Mouse (Mus musculus) yolk sac, embryonic 10.5 days (tissue): ENCODE measurements around the gene Trmt11.
"Not testable (repeated sequence)": the region's sequence is repeated elsewhere in the genome, so short reads cannot be mapped to it uniquely, and the experiment has no call there.

ENCODE experiments used
- DNase-seq: peaks from one replicate; pipeline ENCODE4 v3.0.0-alpha.2; 2017; ENCODE audit warnings: low spot score

The Trmt11 gene

DNA sequence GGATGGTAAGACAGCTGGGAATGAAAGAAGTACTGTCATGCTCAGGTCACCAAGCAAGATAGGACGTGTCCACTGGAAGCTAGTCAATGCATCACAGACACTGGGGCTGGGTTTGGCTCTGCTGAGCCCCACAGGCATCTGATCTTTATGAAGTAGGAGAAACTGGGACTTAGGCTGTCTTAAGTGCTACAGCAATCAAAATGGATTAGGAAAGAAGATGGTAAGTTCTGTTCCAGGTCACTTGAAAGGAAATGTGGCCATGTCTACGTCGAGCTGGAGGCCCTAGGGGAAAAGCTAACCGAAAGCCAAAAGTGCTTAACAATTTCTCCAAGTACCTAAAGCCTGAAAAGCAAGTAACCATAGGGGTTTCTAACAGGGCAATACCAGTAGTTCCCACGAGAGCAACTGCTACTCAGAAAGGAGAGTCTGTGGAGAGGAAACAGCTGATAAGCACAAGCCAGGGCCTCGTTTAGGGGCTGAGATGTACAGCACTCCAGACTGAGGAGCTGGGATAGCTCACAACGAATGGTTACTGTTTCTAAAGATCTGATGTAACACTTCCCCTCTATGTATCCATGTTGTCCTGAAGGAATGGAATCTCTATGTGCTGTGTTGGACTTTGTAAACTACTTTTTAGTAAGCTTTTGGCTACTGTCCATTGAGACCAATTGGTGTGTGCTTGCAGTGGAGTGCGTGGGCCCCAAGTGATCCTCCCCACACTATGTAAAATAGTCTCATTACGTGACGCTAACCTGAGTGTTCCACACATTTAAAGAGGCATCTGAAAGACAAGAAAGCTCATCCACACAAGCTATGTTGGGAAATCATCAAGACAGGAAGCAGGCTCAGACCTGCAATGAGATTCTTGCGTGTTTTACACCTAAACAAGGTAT, 44.6 kb downstream of the Trmt11 start:
- DNase-seq: no peak

DNA sequence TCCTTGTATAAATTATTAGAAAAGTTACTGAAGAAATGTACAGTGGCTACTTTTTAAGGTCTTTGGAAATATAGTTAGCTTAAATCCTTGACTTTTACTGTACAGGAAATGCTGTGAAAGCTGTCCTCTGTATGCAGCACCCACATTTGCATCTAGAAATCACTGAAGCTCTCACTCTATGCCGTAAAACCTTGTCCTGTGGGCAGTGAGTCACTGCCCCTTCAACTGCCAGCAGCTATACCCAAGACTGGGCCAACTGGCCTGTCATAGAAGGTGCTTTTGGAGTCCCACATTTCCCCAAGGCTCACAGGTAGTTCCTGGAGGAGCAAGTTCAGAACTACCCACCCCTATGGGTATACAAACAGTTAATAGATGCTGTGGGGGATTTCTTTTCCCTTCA, 48.2 kb downstream of the Trmt11 start:
- no peak for DNase-seq

DNA sequence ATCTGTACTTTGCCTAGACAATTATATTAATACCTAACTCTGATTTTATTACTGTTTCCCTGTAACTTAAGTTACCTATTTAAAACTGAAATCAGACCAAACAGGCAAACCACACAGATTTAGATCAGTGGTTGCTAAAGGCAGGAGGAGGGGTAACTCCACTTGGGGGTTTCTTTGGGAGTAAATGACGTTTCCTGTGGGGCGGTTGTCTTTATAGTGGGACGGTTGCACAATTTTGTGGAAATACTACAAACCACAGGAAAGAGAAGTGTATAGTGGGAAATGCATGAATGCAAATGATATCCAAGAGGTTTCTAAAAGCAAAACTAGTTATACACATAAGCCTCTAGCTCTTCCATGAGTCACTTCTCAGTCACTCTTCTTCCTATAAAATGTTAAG, 50.6 kb downstream of the Trmt11 start:
- no peak for DNase-seq

DNA sequence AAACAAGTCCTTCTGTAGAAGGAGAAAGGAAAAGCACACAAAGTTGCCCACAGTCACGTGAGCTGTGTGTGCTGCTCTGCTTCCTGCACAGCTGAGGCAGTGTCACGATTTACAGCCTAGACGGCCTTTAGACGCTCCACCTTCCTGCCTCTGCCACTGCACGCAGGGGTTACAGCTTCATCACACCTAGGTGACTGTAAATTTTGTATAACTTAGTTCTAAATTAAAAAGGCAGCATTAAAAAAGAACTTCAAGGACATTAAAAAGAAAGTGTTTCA, 62.1 kb downstream of the Trmt11 start:
- DNase-seq: no peak

DNA sequence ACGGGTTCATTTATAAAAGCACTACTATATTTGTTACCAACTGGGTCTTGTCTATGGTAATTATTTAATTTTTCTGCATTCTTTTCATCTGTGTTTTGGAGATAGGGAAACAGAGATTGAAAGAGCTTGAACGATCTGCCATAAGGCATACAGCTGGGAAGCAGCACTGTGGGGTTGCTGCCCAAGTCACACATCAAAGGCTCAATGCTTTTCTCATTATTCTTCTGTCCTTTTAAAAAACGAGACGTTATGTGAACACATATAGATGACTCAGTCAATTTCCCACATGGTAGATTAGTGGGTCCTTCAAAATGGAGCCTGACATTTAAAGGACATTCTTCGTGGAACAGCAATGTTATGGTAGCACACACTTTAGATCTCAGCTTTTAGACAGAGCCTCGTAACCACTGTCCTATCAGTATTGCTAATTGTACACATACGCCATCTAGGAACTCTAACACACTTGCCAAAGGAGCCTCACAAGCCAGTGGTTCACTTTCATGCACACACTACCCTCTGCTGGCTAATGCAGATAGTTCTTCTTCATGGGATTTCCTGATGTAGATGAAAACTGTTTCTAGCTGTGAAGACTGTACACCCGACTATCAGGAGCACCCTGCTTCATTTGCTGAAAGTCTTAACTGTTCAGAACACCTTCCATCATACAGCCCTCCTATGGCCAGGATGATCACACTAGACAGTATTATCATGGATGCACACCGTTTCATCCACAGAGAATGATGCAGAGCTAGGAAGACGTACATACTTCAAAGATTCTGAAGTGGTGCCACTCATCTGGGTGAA, 62.6 kb downstream of the Trmt11 start:
- DNase-seq: no peak

DNA sequence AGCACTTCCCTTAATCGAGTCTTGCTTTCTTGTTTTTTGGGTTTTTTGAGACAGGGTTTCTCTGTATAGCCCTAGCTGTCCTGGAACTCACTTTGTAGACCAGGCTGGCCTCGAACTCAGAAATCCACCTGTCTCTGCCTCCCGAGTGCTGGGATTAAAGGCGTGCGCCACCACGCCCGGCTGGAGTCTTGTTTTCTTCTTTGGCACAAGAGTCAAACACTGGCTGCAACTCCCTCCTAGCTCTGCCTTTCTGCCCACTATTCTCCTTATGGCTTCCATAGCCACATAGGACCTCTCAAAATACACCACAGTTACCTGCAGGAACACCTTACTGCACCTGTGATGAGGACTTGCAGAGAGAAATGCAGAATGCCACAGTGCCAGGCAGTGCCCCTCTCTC, 64.6 kb downstream of the Trmt11 start:
- DNase-seq: not testable (repeated sequence)

DNA sequence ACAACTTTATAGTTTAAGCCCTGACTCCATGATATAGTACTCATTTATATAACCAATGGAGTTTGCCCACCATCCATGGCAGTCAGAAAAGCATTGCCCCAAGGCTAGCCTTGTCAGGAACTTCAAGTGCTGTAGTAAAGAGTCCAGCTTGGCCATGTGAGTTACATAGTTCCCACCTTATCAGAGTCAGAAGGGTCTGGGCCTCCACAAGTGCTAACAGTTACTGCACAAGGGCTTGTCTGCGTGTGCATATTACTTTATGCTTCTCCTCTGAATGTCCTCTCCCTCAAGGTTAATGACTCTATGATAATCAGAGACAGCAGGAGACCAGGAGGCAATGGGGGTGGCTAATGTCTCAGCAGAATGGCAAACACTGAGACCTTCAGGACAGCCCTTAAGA, 73.4 kb downstream of the Trmt11 start:
- DNase-seq: no peak

DNA sequence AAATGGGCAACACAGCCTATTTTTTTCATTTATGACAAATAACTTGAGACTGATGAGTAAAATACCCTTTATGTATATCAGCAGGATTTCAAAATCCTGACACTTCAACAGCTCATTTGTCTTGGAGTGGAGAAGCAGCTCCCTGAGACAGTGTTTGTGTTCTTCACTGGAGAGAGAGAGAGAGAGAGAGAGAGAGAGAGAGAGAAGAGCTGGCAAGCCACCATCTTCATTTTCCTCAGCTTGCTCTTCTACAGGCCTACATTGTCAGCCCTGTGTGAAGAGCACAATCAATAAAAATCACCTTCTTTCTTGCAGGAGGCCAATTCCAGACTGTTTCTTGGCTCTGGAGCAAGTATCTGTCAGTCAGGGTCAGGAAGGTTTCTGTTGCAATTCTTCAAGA, 78.8 kb downstream of the Trmt11 start:
- DNase-seq: no peak

DNA sequence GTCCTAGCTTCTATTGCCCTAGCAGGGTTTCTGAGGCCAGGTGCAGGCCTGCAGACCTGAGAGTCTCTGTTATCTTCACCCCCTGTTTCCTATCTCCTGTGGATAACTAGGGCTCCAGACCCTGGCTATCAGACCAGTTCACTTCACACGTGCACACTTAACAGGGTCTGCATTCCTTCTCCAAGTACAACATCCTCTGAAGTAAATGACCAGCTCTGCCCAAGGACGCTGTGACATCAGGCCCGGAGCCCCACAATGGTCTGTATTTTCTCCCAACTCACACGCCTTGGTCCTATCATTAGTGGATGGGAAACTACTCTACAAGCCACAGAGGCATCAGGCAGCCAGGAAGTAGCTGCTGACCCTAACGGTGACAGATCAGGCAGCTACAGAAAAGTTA, 81.4 kb downstream of the Trmt11 start:
- DNase-seq: no peak

DNA sequence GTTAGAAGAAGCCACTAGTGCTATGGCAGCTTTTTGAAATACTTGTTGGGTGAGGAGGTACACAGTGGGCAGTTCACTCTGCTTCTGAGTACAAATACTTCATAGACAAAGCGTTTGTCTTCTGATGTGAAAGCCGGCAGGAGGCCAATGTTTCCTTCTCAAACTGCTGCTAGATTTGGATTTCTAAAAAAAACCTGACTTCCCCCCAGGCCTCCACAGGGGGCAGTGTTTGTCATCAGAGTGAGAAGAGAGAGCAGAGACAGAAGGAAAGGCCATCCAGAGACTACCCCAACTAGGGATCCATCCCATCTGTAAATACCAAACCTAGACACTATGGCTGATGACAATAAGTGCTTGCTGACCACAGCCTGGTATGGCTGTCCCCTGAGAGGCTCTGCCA, 83.3 kb downstream of the Trmt11 start:
- DNase-seq: no peak

GRCm38 (mm10) chr10:30516771-30517170, 83.8 kb downstream of the Trmt11 start:
- no peak for DNase-seq

- DNase-seq: no peak
Measured at GRCm38 (mm10) chr10:30504736-30505135, 95.8 kb downstream of the Trmt11 start.

GRCm38 (mm10) chr10:30503168-30503567, 97.4 kb downstream of the Trmt11 start:
- no peak for DNase-seq

- no peak for DNase-seq
Measured at GRCm38 (mm10) chr10:30502718-30503117, 97.8 kb downstream of the Trmt11 start.

GRCm38 (mm10) chr10:30498223-30498622, 102.3 kb downstream of the Trmt11 start:
- DNase-seq: not testable (repeated sequence)
